Mouse (Mus musculus) kidney, adult 2 months (tissue): ENCODE data around the gene Bglap.

Source experiments
- CTCF ChIP-seq: fragments of 200-500 bp; conservative IDR thresholded peaks from 2 replicates; pipeline ENCODE4 v1.5.1; 2011; ENCODE audit warnings: low read depth, mild to moderate bottlenecking, control low read depth, low read length, moderate library complexity, mixed read lengths; ENCODE audit not compliant: insufficient read depth, insufficient read length
- POLR2A ChIP-seq: fragments of 200-500 bp; IDR thresholded peaks from one replicate; pipeline ENCODE4 v1.6.1; 2011; ENCODE audit warnings: low read depth, low read length, control low read depth

DNA sequence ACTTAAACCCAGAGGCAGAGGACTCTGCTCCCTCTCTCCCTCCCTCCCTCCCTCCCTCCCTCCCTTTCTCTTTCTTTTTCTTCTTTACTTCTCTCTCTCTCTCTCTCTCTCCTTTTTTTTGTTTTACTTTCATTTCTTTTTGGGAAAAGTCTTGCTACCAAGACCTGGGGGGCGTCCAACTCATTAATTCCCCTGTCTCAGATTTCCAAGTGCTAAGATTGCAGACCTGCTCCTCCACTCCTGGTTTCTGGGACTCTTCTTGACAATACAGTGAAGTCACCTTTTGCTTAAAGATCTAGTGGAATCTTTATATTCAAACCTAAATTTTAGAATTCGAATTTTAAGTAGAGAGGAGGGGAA, 41.0 kb upstream of the Bglap start:
- TF ChIP-seq POLR2A (no peak), CTCF (no peak)
